ENCODE assay signal across 18 mouse cellular contexts in genomic region chr9:63581778-63582177, GRCm38 (mm10). TPM values are rescaled to one million over a fixed set of nuclear protein-coding genes. Genes with fewer than 3 reads are reported as not detected.
"Had no signal": no experiment of that assay in that cellular context is flagged by ENCODE, and none has a peak within 500 bp of the region (broad histone marks: within the 10 kb centered on the region; RNA-seq: fewer than 3 reads in every experiment).

No protein-coding gene starts in this region.

- H3K36me3 ChIP-seq: intestine, embryonic 15.5 days; limb, embryonic 15.5 days; liver, embryonic 12.5 days; midbrain, embryonic 10.5 days; neural tube, embryonic 15.5 days had no signal

- H3K9me3 ChIP-seq: intestine, embryonic 15.5 days; limb, embryonic 15.5 days; liver, embryonic 12.5 days had no signal

- H3K4me2 ChIP-seq: intestine, embryonic 15.5 days; limb, embryonic 15.5 days; liver, embryonic 12.5 days; lung, embryonic 14.5 days; neural tube, embryonic 15.5 days had no signal

- ATAC-seq: intestine, embryonic 15.5 days; liver, embryonic 12.5 days had no signal

- H3K27me3 ChIP-seq: intestine, embryonic 15.5 days; limb, embryonic 15.5 days; liver, embryonic 12.5 days; neural tube, embryonic 15.5 days had no signal

- H3K27ac ChIP-seq: intestine, embryonic 15.5 days; limb, embryonic 15.5 days; liver, embryonic 12.5 days; midbrain, embryonic 10.5 days; neural tube, embryonic 15.5 days had no signal

- H3K9ac ChIP-seq: intestine, embryonic 15.5 days; limb, embryonic 15.5 days; liver, embryonic 12.5 days; lung, embryonic 14.5 days; neural tube, embryonic 15.5 days had no signal

- H3K4me1 ChIP-seq: limb, embryonic 15.5 days; midbrain, embryonic 10.5 days; neural tube, embryonic 15.5 days had no signal

- DNase-seq: kidney, adult 18-20 months; kidney, postnatal 10 days; lung, embryonic 14.5 days; lung, postnatal 10 days; lung, postnatal 4 days; midbrain, embryonic 14.5 days; spleen, adult 18-20 months; thymus, adult 2 months; thymus, postnatal 25 days had no signal

- H3K4me3 ChIP-seq: intestine, embryonic 15.5 days; limb, embryonic 15.5 days; liver, embryonic 12.5 days; midbrain, embryonic 10.5 days; myocyte; neural tube, embryonic 15.5 days had no signal

RNA-seq across cellular contexts. Expression of gene Iqch, which starts 20.5 kb away (rescaled TPM):
- total RNA-seq: megakaryocyte, adult 5-6 weeks had no signal
- polyA plus RNA-seq: large intestine, adult 2 months; liver, embryonic 12.5 days; liver, embryonic 16.5 days; myocyte had no signal
